Mouse (Mus musculus) forebrain, embryonic 16.5 days (tissue): ENCODE results near the gene Grik5. TPM values are rescaled to one million over a fixed set of nuclear protein-coding genes. Genes with fewer than 3 reads are reported as not detected.

Experiments
- microRNA-seq: library from miRNA; unstranded; fragments of <30 nt; microRNA quantifications from one replicate; pipeline ENCODE4, GENCODE M21; 2017
- polyA plus RNA-seq: library from polyadenylated mRNA; unstranded; fragments of >200 nt; fragmentation: Nextera tagmentation; extraction: Ambion mirVana; gene quantifications from 2 replicates; pipeline ENCODE4 v1.2.1, GENCODE M21; 2015

The Grik5 gene
- polyA plus RNA-seq, 1 experiment from 2014 or later, result 16.9 TPM

Small RNA genes lying within 50 kb of the gene (microRNA-seq; reads per million reads assigned to microRNA genes)
- not detected for gene Mir6537
- not detected for gene Mir7046
- gene Mir7047, result 1.5 reads per million

Other genes starting within 250 kb of the Grik5 start
- gene Gm9844, start 210.1 kb downstream of the Grik5 start, polyA plus RNA-seq, result 23.0 and 28.5 TPM in 2 replicates
- not detected in 2 replicates for gene Lypd4, start 202.4 kb downstream of the Grik5 start, polyA plus RNA-seq
- not detected in 2 replicates for gene Dmrtc2, start 202.3 kb downstream of the Grik5 start, polyA plus RNA-seq
- 1,290 and 1,309 TPM in 2 replicates for gene Rps19, start 188.0 kb downstream of the Grik5 start, polyA plus RNA-seq
- gene Cd79a, start 175.0 kb downstream of the Grik5 start, polyA plus RNA-seq, result 0.16 and 0.19 TPM in 2 replicates
- gene Arhgef1, start 169.4 kb downstream of the Grik5 start, polyA plus RNA-seq, result 61.7 and 73.7 TPM in 2 replicates
- gene Gm4881, start 127.9 kb downstream of the Grik5 start, polyA plus RNA-seq, result 0.37 TPM in 1 of 2 replicates, not detected in the other
- gene Rabac1, start 99.6 kb downstream of the Grik5 start, polyA plus RNA-seq, result 200 and 220 TPM in 2 replicates
- gene Atp1a3, start 66.4 kb downstream of the Grik5 start, polyA plus RNA-seq, result 227 and 278 TPM in 2 replicates
- gene Zfp574, start 221 bp upstream of the Grik5 start, polyA plus RNA-seq, result 36.6 and 38.4 TPM in 2 replicates
- 10.6 and 17.0 TPM in 2 replicates for gene Pou2f2, start 107.4 kb upstream of the Grik5 start, polyA plus RNA-seq
- gene Dedd2, start 148.3 kb upstream of the Grik5 start, polyA plus RNA-seq, result 14.7 and 15.0 TPM in 2 replicates
- gene Zfp526, start 149.1 kb upstream of the Grik5 start, polyA plus RNA-seq, result 1.8 and 1.9 TPM in 2 replicates
- gene Gsk3a, start 165.5 kb upstream of the Grik5 start, polyA plus RNA-seq, result 14.9 and 17.1 TPM in 2 replicates
- gene Erf, start 178.4 kb upstream of the Grik5 start, polyA plus RNA-seq, result 4.8 and 5.3 TPM in 2 replicates
- gene Cic, start 195.4 kb upstream of the Grik5 start, polyA plus RNA-seq, result 42.2 and 48.0 TPM in 2 replicates
- 499 and 556 TPM in 2 replicates for gene Pafah1b3, start 225.6 kb upstream of the Grik5 start, polyA plus RNA-seq
- 1.4 and 2.2 TPM in 2 replicates for gene Prr19, start 229.1 kb upstream of the Grik5 start, polyA plus RNA-seq
- 24.5 and 41.2 TPM in 2 replicates for gene Tmem145, start 233.8 kb upstream of the Grik5 start, polyA plus RNA-seq
- gene Megf8, start 244.8 kb upstream of the Grik5 start, polyA plus RNA-seq, result 22.6 and 25.0 TPM in 2 replicates